Mouse (Mus musculus): ENCODE measurements around the gene 9930021J03Rik. TPM values are rescaled to one million over a fixed set of nuclear protein-coding genes. Genes with fewer than 3 reads are reported as not detected.

The 9930021J03Rik gene
- polyA plus RNA-seq (2014; fragmentation: Illumina TruSeq; extraction: RNeasy Lipid Tissue Mini Kit (QIAGEN cat#74804); ENCODE audit: low read depth, low replicate concordance): 44.1 TPM

DNA sequence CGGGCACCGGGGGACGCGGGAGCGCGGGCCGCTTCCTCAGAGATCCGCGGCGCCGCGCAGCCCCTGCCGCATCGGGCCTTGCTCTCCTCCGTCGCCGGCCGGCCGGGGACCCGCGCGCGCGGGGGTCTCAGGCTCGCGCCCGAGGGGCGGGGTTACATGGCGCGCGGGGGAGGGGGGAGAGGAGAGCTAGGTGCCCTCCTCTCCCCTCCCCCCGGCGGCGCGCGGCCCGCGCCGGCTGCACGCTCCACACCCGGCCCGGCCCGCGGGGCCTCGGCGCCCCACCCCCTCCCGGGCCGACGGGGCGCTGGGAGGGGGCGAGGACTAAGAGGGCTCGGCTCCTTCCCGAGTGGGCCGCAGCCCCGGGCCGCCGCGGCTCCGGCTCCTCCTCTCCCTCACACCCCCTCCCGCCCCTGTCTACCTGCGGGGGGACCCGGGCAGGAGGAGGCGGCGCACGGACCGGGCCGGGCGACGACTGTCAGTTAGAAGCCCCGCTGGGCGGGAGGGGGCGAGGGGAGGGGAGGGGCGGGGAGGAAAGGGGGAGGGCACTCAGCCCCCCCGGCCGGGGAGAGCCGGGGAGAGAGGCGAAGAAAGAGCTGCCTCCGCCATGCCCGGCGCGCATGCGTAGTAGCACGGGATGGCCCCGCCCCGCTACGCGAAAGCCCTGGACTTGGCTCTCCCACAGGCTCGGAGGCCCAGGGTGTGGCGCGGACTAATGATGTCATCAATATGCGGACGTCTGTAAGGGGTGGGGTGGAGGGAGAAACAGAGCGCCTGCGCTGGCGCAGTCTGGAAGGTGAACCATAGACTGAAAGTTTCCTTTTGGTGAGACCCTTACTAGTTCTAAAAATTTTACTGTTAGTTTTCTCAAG is at the start of gene 9930021J03Rik:
TSS of gene 9930021J03Rik (minus strand) at position 73 of the 869 bp plus-strand sequence.

DNA sequence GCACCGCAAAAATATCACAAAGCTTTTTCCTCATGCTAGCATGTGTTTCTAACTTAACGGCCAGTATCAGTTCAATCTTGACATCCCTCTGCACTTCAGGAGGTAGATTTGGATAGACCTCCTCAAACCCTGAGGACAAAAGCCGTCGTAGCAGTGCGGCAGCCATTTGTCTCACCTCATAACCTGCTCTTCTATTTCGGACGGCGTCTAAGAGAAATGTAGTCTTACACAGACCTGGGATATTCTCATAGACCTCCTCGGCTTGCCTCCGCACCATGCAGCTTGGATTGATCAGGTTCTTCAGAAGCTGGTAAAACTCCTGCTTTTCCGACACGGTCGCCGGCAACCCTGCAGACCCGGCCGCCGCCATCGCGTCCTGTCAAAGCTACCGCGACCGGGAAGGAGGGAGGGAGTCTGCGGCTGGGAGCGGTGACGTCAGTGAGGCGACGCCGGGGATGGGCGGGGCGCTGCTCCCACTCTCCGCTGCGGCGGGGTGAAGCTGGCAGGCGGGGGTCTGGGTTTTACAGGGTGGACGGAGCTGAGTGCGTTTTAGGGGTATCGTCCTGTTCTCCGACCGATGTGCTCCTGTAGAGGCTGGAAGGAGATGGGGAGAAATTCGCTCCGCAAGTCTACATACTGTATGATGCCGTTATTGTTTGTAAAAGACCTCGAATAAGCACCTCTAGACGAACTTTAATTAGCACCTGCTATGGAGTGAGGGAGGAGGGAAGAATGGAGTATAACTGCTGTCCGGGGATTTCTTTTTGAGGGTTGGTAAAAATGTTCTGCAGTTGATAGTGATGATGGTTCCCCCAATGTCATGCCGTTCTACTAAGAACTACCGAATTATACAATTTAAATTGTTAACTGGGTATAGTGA is 7.0 kb upstream of the 9930021J03Rik start, which contains the start of gene Ranbp6:
TSS of gene Ranbp6 (minus strand) at position 394 of the 880 bp plus-strand sequence.

DNA sequence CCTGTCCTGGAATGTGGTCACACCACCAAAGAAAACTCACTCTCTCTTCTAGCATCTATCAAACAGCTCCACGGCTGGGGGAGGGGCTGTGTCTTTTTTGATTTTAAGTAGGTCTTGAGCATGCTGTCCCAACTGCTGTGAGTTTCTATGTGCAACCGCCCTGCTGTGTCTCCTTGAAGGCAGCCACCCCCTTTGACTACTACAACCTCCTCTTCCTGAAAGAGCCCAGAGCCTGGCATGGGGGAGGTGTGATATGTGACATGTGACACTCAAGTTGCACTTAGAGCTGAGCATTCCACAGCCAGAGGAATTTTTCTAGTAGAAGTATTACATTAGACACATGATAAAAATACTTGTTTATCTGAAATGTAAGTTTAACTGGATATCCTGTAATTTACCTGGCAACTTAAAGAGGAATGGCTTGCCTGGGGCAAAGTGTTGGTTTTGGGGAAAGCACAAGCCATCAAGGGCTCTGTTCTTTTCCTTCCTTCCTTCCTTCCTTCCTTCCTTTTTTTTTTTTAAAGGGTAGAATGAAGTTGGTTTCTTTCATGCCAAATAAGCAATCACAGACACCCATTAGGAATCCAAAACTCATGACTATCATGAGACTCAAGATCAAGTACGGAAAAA is 108.4 kb downstream of the 9930021J03Rik start, which contains the start of gene Mlana:
TSS of gene Mlana (plus strand) at position 580 of the 630 bp plus-strand sequence.

Other genes starting within 250 kb of the 9930021J03Rik start
- gene Ermp1, start 157.6 kb downstream of the 9930021J03Rik start, polyA plus RNA-seq (2014; fragmentation: Illumina TruSeq; extraction: RNeasy Lipid Tissue Mini Kit (QIAGEN cat#74804); ENCODE audit: low read depth, low replicate concordance): 104 TPM
- not detected for gene Mlana, start 108.2 kb downstream of the 9930021J03Rik start, polyA plus RNA-seq (2014; fragmentation: Illumina TruSeq; extraction: RNeasy Lipid Tissue Mini Kit (QIAGEN cat#74804); ENCODE audit: low read depth, low replicate concordance)
- 30.6 TPM for gene Ranbp6, start 7.0 kb upstream of the 9930021J03Rik start, polyA plus RNA-seq (2014; fragmentation: Illumina TruSeq; extraction: RNeasy Lipid Tissue Mini Kit (QIAGEN cat#74804); ENCODE audit: low read depth, low replicate concordance)
- gene Il33, start 119.1 kb upstream of the 9930021J03Rik start, polyA plus RNA-seq (2014; fragmentation: Illumina TruSeq; extraction: RNeasy Lipid Tissue Mini Kit (QIAGEN cat#74804); ENCODE audit: low read depth, low replicate concordance): 24.2 TPM
- not detected for gene Trpd52l3, start 197.8 kb upstream of the 9930021J03Rik start, polyA plus RNA-seq (2014; fragmentation: Illumina TruSeq; extraction: RNeasy Lipid Tissue Mini Kit (QIAGEN cat#74804); ENCODE audit: low read depth, low replicate concordance)
- gene Uhrf2, start 224.5 kb upstream of the 9930021J03Rik start, polyA plus RNA-seq (2014; fragmentation: Illumina TruSeq; extraction: RNeasy Lipid Tissue Mini Kit (QIAGEN cat#74804); ENCODE audit: low read depth, low replicate concordance): 59.4 TPM

Measured in kidney, adult 10 weeks (tissue).